Mouse (Mus musculus) kidney, adult 2 months (tissue): ENCODE measurements around the gene Gm20431. TPM values are rescaled to one million over a fixed set of nuclear protein-coding genes. Genes with fewer than 3 reads are reported as not detected.

Source experiments
- DNase-seq: peaks from one replicate; pipeline ENCODE4 v3.0.0; 2021
- H3K27ac ChIP-seq: fragments of 200-500 bp; 2 replicates; pipeline ENCODE4 v1.5.1; 2012; ENCODE audit warnings: low read depth, low read length, control low read depth, inconsistent platforms; ENCODE audit not compliant: insufficient read depth
- H3K27me3 ChIP-seq: fragments of 200-500 bp; replicated peaks from 2 replicates; pipeline ENCODE4 v1.6.1; 2012; ENCODE audit warnings: mild to moderate bottlenecking, moderate library complexity, low read length, inconsistent platforms; ENCODE audit not compliant: control insufficient read depth, insufficient read depth
- H3K36me3 ChIP-seq: fragments of 200-500 bp; 2 replicates; pipeline ENCODE4 v1.6.1; 2012; ENCODE audit warnings: mild to moderate bottlenecking, moderate library complexity, low read length, inconsistent platforms; ENCODE audit not compliant: control insufficient read depth, insufficient read depth
- H3K4me1 ChIP-seq: fragments of 200-500 bp; 2 replicates; pipeline ENCODE4 v1.6.1; 2011; ENCODE audit warnings: low read length; ENCODE audit not compliant: control insufficient read depth, insufficient read depth
- H3K4me3 ChIP-seq: fragments of 200-500 bp; 2 replicates; pipeline ENCODE4 v1.5.1; 2011; ENCODE audit warnings: mild to moderate bottlenecking, low read depth, low read length, control low read depth; ENCODE audit not compliant: insufficient read depth
- CTCF ChIP-seq: fragments of 200-500 bp; conservative IDR thresholded peaks from 2 replicates; pipeline ENCODE4 v1.5.1; 2011; ENCODE audit warnings: low read depth, mild to moderate bottlenecking, control low read depth, low read length, moderate library complexity, mixed read lengths; ENCODE audit not compliant: insufficient read depth, insufficient read length
- POLR2A ChIP-seq: fragments of 200-500 bp; IDR thresholded peaks from one replicate; pipeline ENCODE4 v1.6.1; 2011; ENCODE audit warnings: low read depth, low read length, control low read depth
- WGBS: fragments of 180-500 bp; shearing (Covaris S2); methylation state at CpG from one replicate; pipeline ENCODE4 v1.1.7; 2018; 5-methylcytosine and 5-hydroxymethylcytosine counted together
- polyA plus RNA-seq: library from polyadenylated mRNA; depleted of rRNA; stranded (reverse); fragments of >200 nt; gene quantifications from 2 replicates; pipeline ENCODE4 v1.2.3, GENCODE M21; 2012

Gm20431 gene
- polyA plus RNA-seq, 1 experiment = 30.7 TPM

- Histone ChIP-seq H3K27ac (peak overlapping the region; percentile 65), H3K36me3 (no peaks in the 10 kb centered on the region), H3K4me1 (no peaks in the 10 kb centered on the region), H3K4me3 (no peak overlapping the region), H3K27me3 (no peaks in the 10 kb centered on the region)
- DNase-seq = peak; percentile 55
- 54% methylated on average over 9 of the region's 9 CpGs for WGBS
- no peak for TF ChIP-seq POLR2A
- TF ChIP-seq CTCF = no peak
Observed at GRCm38 (mm10) chr2:167577186-167577785, 84.0 kb downstream of the Gm20431 start.

- Histone ChIP-seq H3K36me3 (no peaks in the 10 kb centered on the region), H3K27me3 (no peaks in the 10 kb centered on the region), H3K27ac (no peak overlapping the region), H3K4me1 (no peaks in the 10 kb centered on the region), H3K4me3 (no peak overlapping the region)
- 67% methylated on average over 8 of the region's 8 CpGs for WGBS
- no peak for TF ChIP-seq POLR2A
- no peak for TF ChIP-seq CTCF
- DNase-seq = no peak
Observed at GRCm38 (mm10) chr2:167576121-167576620, 85.1 kb downstream of the Gm20431 start.

- H3K4me3 ChIP-seq = no peak overlapping the region
- TF ChIP-seq POLR2A (no peak), CTCF (no peak)
- no peaks in the 10 kb centered on the region for H3K27me3 ChIP-seq
- H3K4me1 ChIP-seq = no peaks in the 10 kb centered on the region
- no peak for DNase-seq
- no peaks in the 10 kb centered on the region for H3K36me3 ChIP-seq
- WGBS = 79% methylated on average over 7 of the region's 7 CpGs
- no peak overlapping the region for H3K27ac ChIP-seq
Observed at GRCm38 (mm10) chr2:167575581-167575980, 85.7 kb downstream of the Gm20431 start.

GRCm38 (mm10) chr2:167574814-167575213, 86.5 kb downstream of the Gm20431 start:
- H3K4me1 ChIP-seq = no peaks in the 10 kb centered on the region
- DNase-seq = peak; percentile 51
- no peak overlapping the region for H3K4me3 ChIP-seq
- H3K27ac ChIP-seq = no peak overlapping the region
- 59% methylated on average over 9 of the region's 9 CpGs for WGBS
- no peaks in the 10 kb centered on the region for H3K36me3 ChIP-seq
- TF ChIP-seq CTCF (no peak), POLR2A (no peak)
- no peaks in the 10 kb centered on the region for H3K27me3 ChIP-seq

- WGBS = 77% methylated on average over 18 of the region's 18 CpGs
- H3K4me1 ChIP-seq = no peaks in the 10 kb centered on the region
- no peak overlapping the region for H3K27ac ChIP-seq
Observed at GRCm38 (mm10) chr2:167571442-167572220, 89.7 kb downstream of the Gm20431 start.

GRCm38 (mm10) chr2:167570815-167571214, 90.5 kb downstream of the Gm20431 start:
- Histone ChIP-seq H3K4me3 (no peak overlapping the region), H3K4me1 (no peaks in the 10 kb centered on the region), H3K36me3 (no peaks in the 10 kb centered on the region), H3K27ac (no peak overlapping the region), H3K27me3 (no peaks in the 10 kb centered on the region)
- 87% methylated on average over 6 of the region's 6 CpGs for WGBS
- no peak for TF ChIP-seq POLR2A
- no peak for TF ChIP-seq CTCF
- DNase-seq = no peak

More at GRCm38 (mm10) chr2:167571442-167572220, 89.7 kb downstream of the Gm20431 start:
- TF ChIP-seq POLR2A = no peak
- Histone ChIP-seq H3K4me3 (no peak overlapping the region), H3K27me3 (no peaks in the 10 kb centered on the region), H3K36me3 (no peaks in the 10 kb centered on the region)
- no peak for DNase-seq

- Histone ChIP-seq H3K27ac (peak overlapping the region; percentile 10), H3K4me3 (no peak overlapping the region), H3K36me3 (no peaks in the 10 kb centered on the region), H3K27me3 (no peaks in the 10 kb centered on the region), H3K4me1 (no peaks in the 10 kb centered on the region)
- WGBS = 50% methylated on average over 13 of the region's 13 CpGs
- TF ChIP-seq POLR2A (no peak), CTCF (peak; percentile 25; the same call in 1 of the 2 replicates)
- DNase-seq = peak; percentile 80
Observed at GRCm38 (mm10) chr2:167569934-167570651, 91.2 kb downstream of the Gm20431 start.
